Mouse (Mus musculus) hindbrain, embryonic 16.5 days (tissue): ENCODE results near the gene Dcx. TPM values are rescaled to one million over a fixed set of nuclear protein-coding genes. Genes with fewer than 3 reads are reported as not detected.

Source experiments
- ATAC-seq: fragments of 200-750 bp; cut with Nextera tagmentation; 2 replicates; pipeline ENCODE4 v1.8.0; 2017; ENCODE audit warnings: moderate TSS enrichment, moderate library complexity
- H3K27ac ChIP-seq: fragments of 300-500 bp; sonication (generic); 2 replicates; pipeline ENCODE4 v1.5.1; 2014; ENCODE audit warnings: low read depth, mild to moderate bottlenecking, control low read depth, low read length, moderate library complexity
- H3K27me3 ChIP-seq: fragments of 300-500 bp; sonication (generic); replicated peaks from 2 replicates; pipeline ENCODE4 v1.6.1; 2014; ENCODE audit warnings: low read length; ENCODE audit not compliant: control insufficient read depth, insufficient read depth
- H3K36me3 ChIP-seq: fragments of 300-500 bp; sonication (generic); 2 replicates; pipeline ENCODE4 v1.6.1; 2014; ENCODE audit warnings: mild to moderate bottlenecking, low read length, moderate library complexity, mixed read lengths; ENCODE audit not compliant: control insufficient read depth, insufficient read depth
- H3K4me1 ChIP-seq: fragments of 300-500 bp; sonication (generic); 2 replicates; pipeline ENCODE4 v1.6.1; 2014; ENCODE audit warnings: low read depth, low read length; ENCODE audit not compliant: control insufficient read depth, insufficient read depth
- H3K4me2 ChIP-seq: fragments of 300-500 bp; sonication (generic); 2 replicates; pipeline ENCODE4 v1.6.1; 2014; ENCODE audit warnings: mild to moderate bottlenecking, low read length, control low read depth, moderate library complexity
- H3K4me3 ChIP-seq: fragments of 300-500 bp; sonication (generic); 2 replicates; pipeline ENCODE4 v1.5.1; 2014; ENCODE audit warnings: mild to moderate bottlenecking, low read length, control low read depth, moderate library complexity
- H3K9ac ChIP-seq: fragments of 300-500 bp; sonication (generic); 2 replicates; pipeline ENCODE4 v1.6.1; 2014; ENCODE audit warnings: low read depth, mild to moderate bottlenecking, control low read depth, low read length, moderate library complexity
- H3K9me3 ChIP-seq: fragments of 300-500 bp; sonication (generic); 2 replicates; pipeline ENCODE4 v1.6.1; 2014; ENCODE audit warnings: mild to moderate bottlenecking, low read length, moderate library complexity; ENCODE audit not compliant: control insufficient read depth
- WGBS: fragments of 180-500 bp; shearing (Covaris S2); extraction: QIAGEN DNeasy Blood & Tissue Kit; methylation state at CpG from one replicate; pipeline ENCODE4 v1.1.7; 2014; 5-methylcytosine and 5-hydroxymethylcytosine counted together
- polyA plus RNA-seq: library from polyadenylated mRNA; unstranded; fragments of >200 nt; fragmentation: Nextera tagmentation; extraction: Ambion mirVana; gene quantifications from 2 replicates; pipeline ENCODE4 v1.2.1, GENCODE M21; 2015

The Dcx gene
- 230 and 260 TPM in 2 replicates for polyA plus RNA-seq

DNA sequence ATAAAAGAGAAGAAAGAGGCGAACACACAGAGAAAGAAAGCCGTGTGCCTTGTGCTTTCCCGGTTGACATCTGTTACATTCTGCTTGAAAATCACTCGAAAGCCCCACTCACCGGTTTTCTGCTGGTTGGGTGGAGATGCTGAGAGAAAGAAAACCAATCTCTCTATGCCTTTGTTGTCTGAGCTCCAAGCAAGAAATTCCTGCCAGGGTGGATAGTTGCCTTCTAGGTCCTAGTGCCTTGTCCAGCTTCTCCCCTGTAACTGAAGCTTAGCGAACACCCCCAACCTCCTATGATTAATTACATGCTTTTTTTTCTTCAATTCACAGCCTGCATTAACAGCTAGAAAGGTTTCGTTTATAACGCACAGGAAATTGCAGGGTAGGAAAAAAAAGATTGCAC lies at the start of gene Dcx:
TSS of gene Dcx (minus strand) at position 354 of the 400 bp plus-strand sequence.
- Histone ChIP-seq H3K9ac (peak within 1 kb of the TSS; percentile 68), H3K36me3 (no peaks in the 10 kb centered on the region), H3K9me3 (no peaks in the 10 kb centered on the region), H3K4me1 (no peaks in the 10 kb centered on the region), H3K27ac (peak within 1 kb of the TSS; percentile 72), H3K27me3 (no peaks in the 10 kb centered on the region), H3K4me2 (peak within 1 kb of the TSS; percentile 47), H3K4me3 (peak within 1 kb of the TSS; percentile 47)
- peak; percentile 83 for ATAC-seq
- 24% methylated on average over 8 of the region's 8 CpGs for WGBS

DNA sequence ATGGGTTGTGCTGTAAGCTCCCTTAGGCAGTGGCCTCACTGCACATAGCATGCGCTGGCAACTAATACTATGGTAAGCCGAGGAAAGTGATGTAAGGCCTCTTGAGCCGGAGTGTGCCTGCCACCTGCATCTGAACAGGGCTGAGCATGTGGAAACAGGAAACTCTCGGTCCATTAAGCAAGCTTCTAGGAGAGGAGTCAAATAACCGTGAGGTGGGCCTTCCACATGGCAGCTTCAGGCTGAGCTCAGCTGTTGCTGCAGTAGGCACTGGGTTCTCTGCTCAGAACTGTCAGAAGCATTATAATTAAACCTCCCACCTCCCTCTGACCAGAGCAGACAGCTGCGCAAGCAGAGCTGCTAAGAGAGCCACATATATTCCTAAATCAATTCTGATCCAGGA lies 33.1 kb upstream of the Dcx start:
- H3K36me3 ChIP-seq = no peaks in the 10 kb centered on the region
- no peak overlapping the region for H3K4me3 ChIP-seq
- H3K4me1 ChIP-seq = no peaks in the 10 kb centered on the region
- H3K27ac ChIP-seq = no peak overlapping the region
- H3K27me3 ChIP-seq = no peaks in the 10 kb centered on the region
- ATAC-seq = peak; percentile 88
- WGBS = 45% methylated on average over 6 of the region's 6 CpGs
- H3K9me3 ChIP-seq = no peaks in the 10 kb centered on the region
- no peak overlapping the region for H3K4me2 ChIP-seq
- no peak overlapping the region for H3K9ac ChIP-seq

DNA sequence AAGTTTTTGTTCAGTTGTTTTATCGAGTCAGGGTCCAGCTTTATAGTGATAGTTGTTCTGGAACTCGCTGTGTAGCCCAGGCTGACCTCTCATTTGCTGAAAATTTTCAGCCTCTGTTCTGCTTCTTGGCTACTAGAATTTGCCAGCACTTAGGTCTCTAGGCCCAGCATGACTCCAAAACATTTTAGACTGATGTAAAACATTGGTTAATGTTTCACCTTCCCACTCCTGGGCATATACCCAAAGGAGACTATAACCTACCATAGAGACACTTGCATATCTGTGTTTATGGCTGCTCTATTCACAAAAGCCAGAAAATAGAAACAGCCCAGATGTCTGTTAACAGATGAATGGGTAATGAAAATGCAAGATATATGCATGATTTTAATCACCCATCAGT lies 560 bp upstream of the Dcx start:
- ATAC-seq = no peak
- no peak overlapping the region; the same call in 1 of the 2 replicates for H3K4me3 ChIP-seq

DNA sequence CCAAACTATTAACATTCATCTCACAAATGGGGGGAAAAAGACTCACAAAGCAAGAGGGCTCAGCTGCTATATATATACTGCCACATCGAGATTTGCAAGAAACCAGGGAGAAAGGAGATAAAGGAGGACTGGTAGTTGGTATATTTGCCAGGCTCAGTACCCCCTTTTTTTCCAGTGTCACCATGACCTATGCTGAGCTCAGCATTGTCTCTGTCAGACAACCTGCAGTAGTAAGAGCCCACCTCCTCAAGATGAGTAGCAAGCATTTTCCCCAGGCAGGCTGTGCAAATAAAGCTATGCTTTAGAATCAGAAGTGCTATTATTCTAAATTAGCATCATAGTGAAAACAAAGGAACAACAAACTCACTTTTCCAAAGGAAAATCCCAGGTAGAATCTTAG lies 581 bp downstream of the Dcx start:
- no peaks in the 10 kb centered on the region for H3K4me1 ChIP-seq
- no peaks in the 10 kb centered on the region for H3K36me3 ChIP-seq
- peak; percentile 62 for ATAC-seq
- no peaks in the 10 kb centered on the region for H3K27me3 ChIP-seq
- no peak overlapping the region for H3K4me2 ChIP-seq
- 39% methylated on average over 1 of the region's 1 CpGs for WGBS
- H3K9ac ChIP-seq = peak overlapping the region; percentile 68
- no peaks in the 10 kb centered on the region for H3K9me3 ChIP-seq
- H3K27ac ChIP-seq = peak overlapping the region; percentile 72
- H3K4me3 ChIP-seq = peak overlapping the region; percentile 47

More for the DNA sequence above, 560 bp upstream of the Dcx start:
- Histone ChIP-seq H3K27me3 (no peaks in the 10 kb centered on the region), H3K36me3 (no peaks in the 10 kb centered on the region), H3K4me1 (no peaks in the 10 kb centered on the region), H3K9ac (no peak overlapping the region), H3K9me3 (no peaks in the 10 kb centered on the region), H3K27ac (no peak overlapping the region), H3K4me2 (peak overlapping the region; percentile 40)
- 48% methylated on average over 2 of the region's 2 CpGs for WGBS

DNA sequence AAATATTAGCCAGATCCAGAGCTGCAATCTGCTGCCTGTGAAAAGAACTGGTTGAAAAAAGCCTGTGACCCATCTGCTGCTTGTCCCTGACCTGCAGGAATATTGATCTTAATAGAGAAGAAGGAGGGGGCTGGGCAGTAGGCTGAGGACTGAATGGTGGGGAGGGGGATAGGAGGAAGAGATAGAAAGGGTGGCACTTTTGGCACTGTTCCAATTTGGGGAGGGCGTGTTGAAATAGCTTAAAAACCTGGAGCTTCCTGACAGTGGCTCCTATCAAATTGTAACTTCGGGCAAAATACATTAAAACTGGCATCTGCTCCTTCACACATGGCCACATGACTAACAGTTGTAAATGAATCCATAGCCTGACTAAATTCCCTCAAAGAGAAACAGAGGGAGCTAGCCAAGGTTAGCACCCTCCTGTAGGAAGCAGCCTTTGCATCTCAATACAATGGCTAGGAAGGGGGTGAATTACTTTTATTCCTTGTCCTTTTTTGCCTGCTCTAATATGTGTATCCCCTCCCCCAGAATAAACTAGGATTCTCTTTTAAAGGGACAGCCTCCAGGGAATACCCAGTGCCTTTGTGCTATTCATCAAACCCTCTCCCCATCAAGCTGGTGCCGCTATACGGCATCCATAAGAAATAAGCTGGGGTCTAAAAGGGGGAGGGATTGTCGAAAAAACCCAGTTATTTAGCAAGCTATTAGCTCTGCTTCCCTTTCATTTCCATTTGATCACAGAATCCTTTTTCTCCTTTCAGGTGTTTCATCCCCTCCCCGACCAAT lies 1.5 kb downstream of the Dcx start:
- WGBS = 34% methylated on average over 6 of the region's 6 CpGs
- no peaks in the 10 kb centered on the region for H3K27me3 ChIP-seq
- H3K4me1 ChIP-seq = 0 out of 2 replicates have a peak, but pooled peaks cover 3% of the 10 kb centered on the region
- peak overlapping the region; percentile 68 for H3K9ac ChIP-seq
- ATAC-seq = peak; percentile 72
- H3K36me3 ChIP-seq = no peaks in the 10 kb centered on the region
- H3K9me3 ChIP-seq = no peaks in the 10 kb centered on the region
- H3K27ac ChIP-seq = peak overlapping the region; percentile 72
- peak overlapping the region; percentile 47 for H3K4me2 ChIP-seq
- H3K4me3 ChIP-seq = peak overlapping the region; percentile 47

DNA sequence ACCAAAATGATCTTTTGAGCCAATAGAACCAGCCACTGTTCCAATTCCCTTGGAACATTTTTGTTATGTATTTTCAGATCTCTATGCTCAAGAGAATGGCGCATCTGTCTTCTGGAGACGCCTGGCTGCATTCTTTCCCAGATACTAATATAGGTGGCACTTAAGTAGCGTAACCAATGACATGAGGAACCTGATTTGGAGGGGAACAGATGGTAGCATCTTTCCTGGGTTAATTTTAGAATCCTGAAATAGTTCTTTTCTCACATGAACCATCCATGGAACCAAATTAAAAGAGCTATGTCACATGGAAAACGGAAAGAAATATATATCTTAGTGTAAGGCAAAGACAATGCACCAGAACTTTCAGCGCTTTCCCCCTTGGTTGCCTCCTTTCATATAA lies 11.0 kb downstream of the Dcx start:
- Histone ChIP-seq H3K27me3 (no peaks in the 10 kb centered on the region), H3K27ac (no peak overlapping the region), H3K4me3 (no peak overlapping the region), H3K9ac (no peak overlapping the region), H3K4me2 (no peak overlapping the region), H3K36me3 (peaks cover 3% of the 10 kb centered on the region; the same call in 1 of the 2 replicates), H3K4me1 (0 out of 2 replicates have a peak, but pooled peaks cover 1% of the 10 kb centered on the region), H3K9me3 (no peaks in the 10 kb centered on the region)
- ATAC-seq = no peak
- 81% methylated on average over 5 of the region's 5 CpGs for whole genome bisulfite sequencing

DNA sequence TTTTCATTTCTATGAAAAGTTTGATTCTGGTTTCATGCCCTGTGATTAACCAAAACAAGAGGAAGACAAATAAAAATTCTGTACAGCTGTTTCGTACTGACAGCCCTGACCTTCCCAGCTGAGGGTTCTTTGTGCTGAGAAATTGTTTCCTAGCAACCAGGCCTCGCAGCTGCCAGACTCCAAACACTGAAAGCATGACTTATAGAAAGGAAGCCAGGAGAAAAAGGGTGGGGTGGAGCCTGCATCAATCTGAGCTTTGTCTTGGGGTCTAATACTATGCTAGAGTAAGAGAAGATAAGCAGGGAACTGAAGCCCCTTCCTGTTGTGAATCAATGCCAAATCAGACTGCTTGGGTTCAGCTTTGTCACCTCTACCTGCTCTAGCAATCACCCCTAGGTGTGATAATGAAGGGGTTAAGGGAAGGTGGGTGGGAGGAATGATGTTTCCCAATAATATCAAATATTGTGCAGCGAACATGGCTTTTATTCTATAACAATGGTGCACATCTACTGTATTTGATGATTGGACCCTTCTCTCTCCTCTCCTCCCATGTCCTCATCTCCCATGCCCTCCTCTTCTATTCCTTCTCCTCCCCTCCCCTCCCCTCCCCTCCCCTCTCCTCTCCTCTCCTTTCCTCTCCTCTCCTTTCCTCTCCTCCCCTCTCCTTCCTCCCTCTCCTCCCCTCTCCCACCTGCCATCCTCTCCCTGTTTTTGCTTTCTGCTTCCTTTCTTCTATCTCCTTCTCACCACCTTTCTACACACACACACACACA lies 26.2 kb downstream of the Dcx start:
- H3K36me3 ChIP-seq = no peaks in the 10 kb centered on the region
- H3K9ac ChIP-seq = no peak overlapping the region
- ATAC-seq = peak; percentile 86
- WGBS = 31% methylated on average over 3 of the region's 3 CpGs
- no peak overlapping the region for H3K4me2 ChIP-seq
- H3K4me1 ChIP-seq = peaks cover 3% of the 10 kb centered on the region
- peak overlapping the region; percentile 67 for H3K27ac ChIP-seq
- no peak overlapping the region for H3K4me3 ChIP-seq
- H3K27me3 ChIP-seq = no peaks in the 10 kb centered on the region
- H3K9me3 ChIP-seq = no peaks in the 10 kb centered on the region

DNA sequence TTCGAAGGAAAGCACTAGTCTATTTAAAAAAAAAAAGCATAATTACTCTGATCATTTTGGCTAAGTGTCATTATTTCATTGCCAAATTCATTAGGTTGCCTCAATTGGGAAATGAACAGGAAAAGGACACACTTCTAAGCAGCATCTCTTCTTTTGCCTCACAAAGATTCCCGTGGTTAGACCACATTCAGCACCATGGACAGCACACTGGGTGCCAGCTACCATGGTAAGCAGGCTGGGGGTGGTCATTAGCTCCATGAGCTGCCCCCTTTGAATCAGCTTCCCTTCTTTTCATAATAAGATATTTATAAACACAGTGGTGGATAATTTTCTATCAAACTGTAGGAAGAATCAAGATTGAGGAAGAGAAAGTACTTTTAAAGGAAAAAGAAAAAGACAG lies 28.4 kb downstream of the Dcx start:
- H3K4me2 ChIP-seq = no peak overlapping the region
- no peak overlapping the region for H3K4me3 ChIP-seq
- H3K9me3 ChIP-seq = no peaks in the 10 kb centered on the region
- no peaks in the 10 kb centered on the region for H3K36me3 ChIP-seq
- H3K27me3 ChIP-seq = no peaks in the 10 kb centered on the region
- WGBS = 20% methylated on average over 2 of the region's 2 CpGs
- H3K27ac ChIP-seq = no peak overlapping the region
- peaks cover 3% of the 10 kb centered on the region for H3K4me1 ChIP-seq
- ATAC-seq = no peak
- H3K9ac ChIP-seq = no peak overlapping the region

DNA sequence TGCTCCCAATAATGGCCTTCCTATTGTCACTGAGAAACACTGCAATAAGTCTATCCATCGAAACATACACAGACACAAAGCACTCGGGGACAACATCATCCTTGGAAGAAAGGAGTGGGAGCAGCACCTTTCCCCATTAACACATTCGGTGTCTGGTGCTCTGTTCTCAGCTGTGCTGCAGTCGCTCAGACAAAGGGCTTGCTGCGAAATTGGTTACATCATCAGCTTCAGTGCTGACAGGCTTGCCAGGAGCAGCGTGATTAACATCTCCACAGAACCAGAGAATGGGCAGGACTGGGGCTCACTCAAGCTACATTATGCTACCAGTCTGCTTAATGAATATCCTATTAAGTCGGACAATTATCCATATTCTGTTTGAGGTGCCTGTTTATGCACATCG lies 30.8 kb downstream of the Dcx start:
- H3K27ac ChIP-seq = peak overlapping the region; percentile 42
- H3K4me1 ChIP-seq = peaks cover 6% of the 10 kb centered on the region
- H3K4me3 ChIP-seq = no peak overlapping the region
- H3K27me3 ChIP-seq = no peaks in the 10 kb centered on the region
- H3K36me3 ChIP-seq = no peaks in the 10 kb centered on the region
- H3K4me2 ChIP-seq = peak overlapping the region; percentile 10; the same call in 1 of the 2 replicates
- H3K9ac ChIP-seq = peak overlapping the region; percentile 17; the same call in 1 of the 2 replicates
- ATAC-seq = peak; percentile 83
- 31% methylated on average over 8 of the region's 8 CpGs for WGBS
- H3K9me3 ChIP-seq = no peaks in the 10 kb centered on the region
